Mouse (Mus musculus) left cerebral cortex, postnatal 4 days (tissue): ENCODE data around the gene Rarres2. TPM values are rescaled to one million over a fixed set of nuclear protein-coding genes. Genes with fewer than 3 reads are reported as not detected.
A peak's percentile ranks its signal among the peaks of the same experiment; 100 is the strongest.
"Not testable (repeated sequence)": the region's sequence is repeated elsewhere in the genome, so short reads cannot be mapped to it uniquely, and the experiment has no call there.

Experiments used
- DNase-seq: peaks from one replicate; pipeline ENCODE4 v3.0.0-alpha.2; 2022
- intact Hi-C: fragments of 180-260 bp; cut with DNase I; formaldehyde crosslinking; loops from one replicate; pipeline ENCODE4 v1.15.1; 2025
- total RNA-seq, 2 experiments: library from RNA; stranded (reverse); gene quantifications; 2 replicates each; pipeline ENCODE4 v1.2.3; 2021

Gene Rarres2
- total RNA-seq, 2 experiments from 2014 or later = 6.9 to 7.0 TPM

DNA sequence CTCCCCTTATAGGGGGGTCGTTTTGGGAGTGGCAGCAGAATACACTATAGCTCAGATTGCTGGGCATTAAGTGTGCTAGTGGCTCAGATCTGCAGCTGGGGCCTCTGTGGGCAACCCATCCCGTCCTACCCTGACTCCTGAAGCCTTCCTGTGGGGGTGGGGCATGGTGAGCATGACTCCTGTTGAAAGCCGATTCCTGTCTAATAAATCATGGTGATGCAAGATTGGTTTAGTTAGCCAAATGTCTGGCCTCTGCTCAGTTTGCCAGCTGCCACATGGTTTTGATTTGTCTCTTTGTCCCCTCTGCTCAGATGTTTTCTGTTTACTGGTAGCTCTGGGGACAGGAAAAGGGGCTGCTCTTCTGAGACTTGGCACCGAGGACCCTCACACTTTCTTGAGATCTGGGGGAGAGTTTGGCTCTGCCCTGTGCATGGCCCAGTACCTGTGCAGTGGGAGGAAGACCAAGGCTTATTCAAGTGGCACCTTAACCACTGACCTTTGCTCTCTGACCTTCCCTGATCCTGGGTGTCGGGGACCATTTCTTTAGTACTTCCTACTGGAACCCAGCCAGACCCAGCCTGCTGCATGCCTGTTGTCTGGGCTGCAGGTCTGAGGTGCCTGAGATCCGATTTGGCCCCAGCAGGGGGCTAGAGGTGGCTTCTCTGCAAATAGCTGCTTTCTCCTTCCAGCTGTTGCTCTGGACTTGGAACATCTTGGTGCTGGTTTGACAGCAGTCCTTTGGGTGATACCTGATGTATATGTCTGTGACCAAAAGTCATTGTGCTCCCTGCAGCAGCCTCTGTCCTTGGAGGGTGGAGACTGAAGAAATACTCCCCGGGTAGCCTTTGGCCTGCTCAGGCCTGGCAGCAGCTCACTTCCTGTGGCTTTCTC, 30.8 kb downstream of the Rarres2 start:
- no peak for DNase-seq
- intact Hi-C loops = loop anchor here (5.0 kb wide), 1 partner anchor 365 kb away; no protein-coding TSS in a partner anchor

DNA sequence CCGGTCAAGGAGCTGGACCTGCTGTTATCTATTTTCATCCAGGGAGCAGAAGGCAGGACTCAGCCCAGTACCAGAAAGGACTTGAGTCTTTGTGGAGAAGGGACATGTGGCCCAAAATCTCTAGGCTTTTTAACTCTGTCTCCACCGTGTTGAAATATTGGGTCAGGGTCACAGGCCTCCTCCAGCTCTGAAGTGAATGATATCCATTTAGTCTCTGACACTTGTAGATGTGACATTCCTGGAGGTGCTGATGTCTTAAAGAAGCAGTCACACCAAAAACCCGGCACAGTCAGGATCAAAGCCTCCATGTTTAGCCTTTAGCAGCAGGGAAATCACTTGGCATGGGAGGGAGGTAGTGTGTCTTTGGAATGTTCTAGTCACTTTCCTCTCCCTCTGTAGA, 31.9 kb downstream of the Rarres2 start:
- intact Hi-C loops = loop anchor here (5.0 kb wide), 1 partner anchor 363 kb away; no protein-coding TSS in a partner anchor

DNA sequence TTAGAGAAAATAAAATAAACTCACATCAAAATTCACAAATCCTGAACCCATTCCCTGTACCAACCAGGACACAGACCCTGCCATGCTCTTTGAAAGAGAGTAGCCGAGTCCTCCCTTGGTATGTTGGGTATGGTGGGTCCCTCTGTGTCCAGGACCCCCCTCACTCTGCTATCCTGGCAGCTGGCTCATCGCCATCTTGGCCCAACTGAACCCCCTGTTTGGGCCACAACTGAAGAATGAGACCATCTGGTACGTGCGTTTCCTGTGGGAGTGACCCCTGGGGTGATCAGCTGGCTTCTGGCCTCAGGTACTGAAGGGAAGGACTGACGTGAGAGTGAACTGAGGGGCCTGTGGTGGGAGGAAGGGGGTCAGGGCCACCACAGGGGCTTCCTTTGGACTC, 32.7 kb downstream of the Rarres2 start:
- intact Hi-C loops = loop anchor here (5.0 kb wide), 1 partner anchor 363 kb away; no protein-coding TSS in a partner anchor
- peak; percentile 25 for DNase-seq

More for the DNA sequence above, 31.9 kb downstream of the Rarres2 start:
- DNase-seq = no peak

DNA sequence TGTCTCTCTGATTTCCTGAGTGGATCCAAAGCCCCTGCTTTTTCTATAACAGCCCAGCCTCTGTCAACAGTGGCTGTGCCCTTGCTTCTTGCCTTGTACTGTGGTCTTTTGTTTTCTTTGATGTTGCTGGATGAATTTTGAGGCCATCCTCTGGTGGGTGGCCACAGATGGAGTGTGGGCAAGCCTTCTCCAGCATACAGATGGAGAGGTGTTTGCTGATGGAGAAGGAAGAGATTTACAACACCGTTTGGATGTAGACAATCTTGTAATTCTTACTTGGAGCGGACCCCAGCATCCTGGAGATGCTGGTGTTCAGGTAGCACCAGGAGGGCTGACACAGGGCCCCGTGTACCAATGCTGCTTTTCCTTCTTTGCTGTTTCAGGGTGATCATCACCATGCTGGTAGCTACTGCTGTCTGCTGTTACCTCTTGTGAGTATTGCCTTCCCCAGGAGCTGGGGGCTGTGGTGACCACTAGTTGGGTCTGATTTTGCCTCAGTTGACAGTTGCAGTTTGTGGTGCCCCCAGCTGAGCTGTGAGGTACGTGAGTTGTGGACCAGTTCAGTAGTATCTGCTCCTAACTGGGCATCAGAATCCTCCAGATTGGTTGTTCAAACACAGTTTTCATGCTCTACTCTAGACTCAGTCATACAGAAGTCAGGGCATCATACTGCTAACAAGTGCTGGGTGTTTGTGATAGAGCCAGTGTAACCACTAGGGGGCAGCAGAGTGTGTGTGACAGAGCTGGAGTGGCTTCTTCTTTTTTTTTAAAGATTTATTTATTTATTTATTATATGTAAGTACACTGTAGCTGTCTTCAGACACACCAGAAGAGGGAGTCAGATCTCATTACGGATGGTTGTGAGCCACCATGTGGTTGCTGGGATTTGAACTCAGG, 33.5 kb downstream of the Rarres2 start:
- DNase-seq = peak; percentile 82
- intact Hi-C loops = no loop called here

DNA sequence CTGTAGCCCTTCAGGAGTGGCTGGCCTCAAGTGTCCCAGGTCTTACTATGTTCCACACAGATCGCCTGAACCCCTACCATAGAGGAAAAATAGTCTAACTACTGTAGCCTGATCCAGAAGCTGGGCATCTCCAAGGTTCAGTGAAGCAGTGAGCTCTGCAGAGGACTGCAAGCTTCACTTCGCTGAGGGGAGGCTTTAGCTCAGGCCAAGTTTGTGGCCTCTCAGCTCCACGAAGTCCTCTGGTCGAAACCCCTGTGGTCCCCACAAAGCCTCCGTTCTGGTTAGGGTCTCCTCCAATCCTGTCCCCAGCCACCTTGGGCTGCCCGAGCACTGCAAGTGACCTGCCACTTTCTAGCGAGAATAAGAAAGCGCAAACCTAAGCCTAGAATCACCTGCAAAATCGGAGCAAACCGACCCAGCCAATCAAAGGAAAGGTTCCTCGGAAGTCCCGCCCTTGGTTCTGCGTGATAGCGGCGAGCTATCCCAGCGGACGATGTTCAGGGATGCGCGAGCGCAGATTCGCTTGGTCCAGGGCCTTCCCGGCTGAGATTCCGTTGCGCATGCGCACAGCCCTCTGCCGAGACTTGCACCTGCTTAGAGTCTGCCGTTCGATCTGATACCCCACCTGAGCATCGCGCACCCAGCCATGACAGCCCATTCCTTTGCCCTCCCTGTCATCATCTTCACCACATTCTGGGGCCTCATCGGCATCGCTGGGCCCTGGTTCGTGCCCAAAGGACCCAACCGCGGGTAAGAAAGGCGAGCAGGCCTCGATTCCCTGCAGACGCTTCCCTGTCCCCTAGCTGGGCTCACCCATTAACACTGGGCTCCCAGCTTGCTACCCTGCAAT, 35.3 kb downstream of the Rarres2 start, which contains the start of gene Atp6v0e2:
Gene Atp6v0e2, plus strand, starts transcription at position 511 of the 850 bp plus-strand sequence.
- peak; percentile 94 for DNase-seq
- intact Hi-C loops = no loop called here

DNA sequence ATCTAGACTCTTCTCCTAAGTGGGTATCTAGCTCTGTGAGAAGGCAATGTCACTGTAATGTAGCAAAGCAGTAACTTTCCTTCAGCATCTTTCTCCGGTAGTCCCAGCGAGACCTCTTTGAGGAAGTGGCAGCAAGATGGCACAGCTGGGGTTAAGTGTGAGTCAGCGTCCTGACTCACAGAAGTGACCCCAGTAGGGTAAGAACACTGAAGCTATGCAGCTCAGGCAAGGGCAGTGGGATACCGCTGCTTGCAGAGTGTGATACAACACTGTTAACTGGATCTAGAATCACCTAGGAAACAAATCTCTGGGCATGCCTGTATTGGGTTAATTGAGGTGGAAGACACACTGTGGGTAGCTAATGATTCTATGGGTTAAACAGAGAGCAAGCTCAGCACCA, 36.5 kb downstream of the Rarres2 start:
- intact Hi-C loops = no loop called here
- DNase-seq = no peak

DNA sequence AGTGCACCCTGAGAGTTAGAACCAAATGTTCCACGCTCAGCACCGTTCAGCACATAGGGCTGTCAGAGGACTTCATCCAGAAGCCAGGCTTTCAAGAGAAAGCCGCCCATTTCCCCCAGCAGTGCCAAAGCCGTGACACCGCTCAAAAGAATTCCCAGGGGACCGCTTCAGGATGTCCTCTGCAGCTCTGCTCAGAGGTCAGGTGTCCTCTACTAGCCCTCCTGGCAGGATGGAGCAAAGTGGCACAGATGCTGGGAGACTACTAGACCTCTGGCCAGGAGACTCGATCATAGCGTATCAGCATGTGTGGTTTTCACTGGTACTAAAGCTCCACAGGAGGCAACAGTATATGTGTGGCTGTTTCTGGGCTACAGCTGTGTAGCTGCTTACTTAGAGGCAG, 37.7 kb downstream of the Rarres2 start:
- intact Hi-C loops = no loop called here
- no peak for DNase-seq

DNA sequence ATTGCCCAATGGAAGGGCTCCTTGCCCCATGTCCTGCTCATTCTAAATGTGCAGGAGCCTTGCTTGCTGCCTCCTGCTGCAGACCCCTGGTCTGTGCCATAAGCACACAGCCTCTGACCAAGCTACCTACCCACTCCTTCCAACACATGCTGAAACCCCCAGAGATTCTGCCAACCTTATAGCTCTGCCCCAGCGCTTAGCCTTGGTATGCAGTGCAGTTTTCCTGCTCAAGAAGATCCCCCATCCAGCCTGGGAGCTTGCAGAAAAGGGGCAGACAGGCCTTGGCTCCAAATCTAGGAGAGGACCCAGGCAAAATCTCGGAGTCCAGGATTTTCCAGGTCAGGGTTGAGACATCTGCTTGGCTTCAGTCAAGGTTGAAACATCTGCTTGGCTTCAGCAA, 39.1 kb downstream of the Rarres2 start:
- DNase-seq = no peak
- intact Hi-C loops = no loop called here

DNA sequence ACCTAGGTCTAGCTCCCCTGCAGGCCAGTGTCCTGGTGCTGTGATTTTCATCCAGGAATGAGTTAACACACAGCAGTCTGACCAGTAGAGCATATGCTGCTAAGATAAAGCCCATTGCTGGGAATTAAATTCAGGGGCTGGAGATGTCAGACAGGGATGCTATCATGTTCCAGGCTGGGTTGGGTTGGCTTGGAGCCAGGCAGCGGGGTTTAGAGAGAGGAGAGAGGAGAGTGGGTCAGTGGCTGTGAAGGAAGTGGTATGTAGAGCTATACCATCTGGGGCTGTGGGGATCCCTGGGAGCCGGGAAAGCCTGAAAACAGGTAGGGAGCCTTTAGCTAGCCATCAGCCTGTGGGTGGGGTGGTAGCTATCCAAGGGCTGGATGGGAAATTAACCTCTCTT, 41.7 kb downstream of the Rarres2 start:
- intact Hi-C loops = no loop called here

DNA sequence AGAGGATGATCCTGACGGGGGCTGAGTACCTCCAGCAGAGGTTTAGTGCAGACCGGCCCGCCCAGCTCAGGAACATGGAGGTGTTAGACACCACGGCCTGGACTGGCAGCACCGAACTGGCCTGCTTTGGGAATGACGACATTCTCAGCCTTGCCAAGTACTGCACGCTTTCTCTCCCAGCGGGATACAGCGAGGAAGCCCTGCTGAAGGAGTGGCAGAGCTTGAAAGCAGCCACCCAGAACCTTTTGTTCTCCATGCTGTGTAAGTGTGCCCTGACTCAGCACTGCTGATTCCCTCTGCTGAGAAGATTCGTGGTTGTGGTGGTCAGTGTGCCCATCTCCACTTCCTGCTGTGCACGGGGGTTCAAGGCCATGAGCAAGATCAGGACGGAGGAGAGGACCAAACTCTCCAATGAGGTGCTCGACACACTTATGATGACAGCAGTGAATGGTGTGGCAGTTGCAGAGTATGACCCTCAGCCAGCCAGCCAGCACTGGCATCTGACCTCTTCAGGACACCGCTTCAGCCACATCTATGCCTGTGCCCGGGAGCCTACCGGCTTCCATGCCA, 42.6 kb downstream of the Rarres2 start:
- intact Hi-C loops = no loop called here
- DNase-seq = no peak

More for the DNA sequence above, 41.7 kb downstream of the Rarres2 start:
- peak; percentile 26 for DNase-seq

DNA sequence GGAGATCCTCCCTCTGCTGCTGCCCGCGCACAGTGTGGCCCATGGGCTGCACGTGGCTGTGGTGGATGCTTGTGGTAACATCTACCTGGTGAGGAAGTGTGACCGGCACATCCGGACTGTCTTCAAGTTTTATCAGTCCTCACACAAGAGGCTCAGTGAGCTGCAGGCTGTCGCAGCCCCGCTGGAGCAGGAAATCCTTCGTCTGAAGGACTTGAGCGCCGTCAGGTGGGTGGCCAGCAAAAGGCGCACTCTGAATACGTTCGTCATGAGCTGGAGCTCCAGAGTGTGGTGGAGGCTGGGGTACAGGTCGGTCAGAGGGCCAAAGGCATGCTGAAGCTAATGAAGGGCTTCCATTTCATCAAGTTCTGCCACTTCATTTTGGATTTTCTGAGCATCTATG, 43.3 kb downstream of the Rarres2 start:
- intact Hi-C loops = no loop called here

DNA sequence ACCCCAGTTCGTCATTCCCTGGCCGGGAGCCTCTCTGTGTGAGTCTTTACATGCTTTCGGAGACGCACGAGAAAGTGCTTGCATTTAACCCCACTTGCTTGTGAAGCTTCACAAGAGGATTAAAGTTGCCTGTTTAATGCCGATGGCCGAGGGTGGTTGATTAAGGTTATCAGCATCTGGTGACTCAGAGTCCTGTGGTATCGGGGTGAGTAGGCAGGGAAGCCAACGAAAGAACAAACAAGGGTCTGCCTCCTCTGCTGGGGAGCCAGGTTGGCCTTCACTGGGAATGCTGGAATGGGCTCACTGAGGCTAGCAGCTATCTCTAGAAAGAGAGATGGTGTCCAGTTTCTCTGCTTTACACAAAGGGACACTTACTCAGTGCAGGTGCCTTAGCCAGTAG, 44.7 kb downstream of the Rarres2 start:
- DNase-seq = no peak
- intact Hi-C loops = no loop called here

More for the DNA sequence above, 43.3 kb downstream of the Rarres2 start:
- no peak for DNase-seq

DNA sequence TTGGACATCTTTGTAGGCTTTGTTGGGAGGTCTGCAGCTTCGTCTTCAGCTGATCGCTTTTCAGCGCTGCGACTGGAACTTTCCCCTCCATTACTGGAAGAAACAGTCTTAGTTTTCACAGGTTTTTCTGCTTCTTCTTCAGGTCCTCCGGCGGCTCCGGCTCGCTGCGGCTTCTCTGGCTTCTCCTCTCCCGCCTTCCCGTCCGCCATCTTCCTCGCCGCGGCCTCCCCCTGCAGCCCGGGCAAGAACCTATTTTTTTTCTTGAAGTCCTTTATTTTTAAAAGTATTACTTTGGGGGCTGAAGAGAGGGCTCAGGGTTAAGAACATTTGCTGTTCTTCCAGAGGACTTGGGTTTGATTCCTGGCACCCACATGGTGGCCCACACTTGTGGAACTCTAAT, 47.7 kb downstream of the Rarres2 start:
- DNase-seq = not testable (repeated sequence)

More for the DNA sequence above, 47.7 kb downstream of the Rarres2 start:
- intact Hi-C loops = not testable (repeated sequence)

Other genes with a start within 250 kb of the Rarres2 start
- 10 to 100 TPM; 53.5 to 62.2 TPM for gene Krba1, start 177.2 kb downstream of the Rarres2 start, total RNA-seq
- 10 to 100 TPM; 27.7 to 29.6 TPM for gene Zfp467, start 127.0 kb downstream of the Rarres2 start, total RNA-seq
- gene Sspo, start 124.6 kb downstream of the Rarres2 start, total RNA-seq = under 1 TPM; 0.08 TPM
- gene Atp6v0e2, start 35.2 kb downstream of the Rarres2 start, total RNA-seq = 100 to 1,000 TPM; 254 to 288 TPM
- 10 to 100 TPM; 28.8 to 35.0 TPM for gene Lrrc61, start 18.0 kb downstream of the Rarres2 start, total RNA-seq
- not detected for gene Gm45021, start 16.8 kb upstream of the Rarres2 start, total RNA-seq
- gene Repin1, start 21.1 kb upstream of the Rarres2 start, total RNA-seq = 10 to 100 TPM; 27.1 to 28.6 TPM
- gene Gm44965, start 21.2 kb upstream of the Rarres2 start, total RNA-seq = not detected
- 10 to 100 TPM in 1 of 2 experiments, 1 to 10 TPM in 1; 9.8 to 10.5 TPM for gene Zfp775, start 29.3 kb upstream of the Rarres2 start, total RNA-seq
- 10 to 100 TPM; 14.1 to 15.1 TPM for gene AI854703, start 54.0 kb upstream of the Rarres2 start, total RNA-seq
- gene Gimap8, start 74.4 kb upstream of the Rarres2 start, total RNA-seq = 1 to 10 TPM; 1.2 to 1.6 TPM
- gene Gimap9, start 103.3 kb upstream of the Rarres2 start, total RNA-seq = 1 to 10 TPM; 1.1 to 1.3 TPM
- gene Gimap4, start 111.8 kb upstream of the Rarres2 start, total RNA-seq = 1 to 10 TPM in 1 of 2 experiments, under 1 TPM in 1; 0.77 to 1.4 TPM
- gene Gimap6, start 135.4 kb upstream of the Rarres2 start, total RNA-seq = 1 to 10 TPM; 6.0 to 6.3 TPM
- gene Gm28053, start 145.8 kb upstream of the Rarres2 start, total RNA-seq = not detected
- gene Gimap7, start 145.8 kb upstream of the Rarres2 start, total RNA-seq = not detected
- gene Gimap1, start 166.3 kb upstream of the Rarres2 start, total RNA-seq = 1 to 10 TPM; 2.7 to 3.5 TPM
- gene Gimap5, start 173.4 kb upstream of the Rarres2 start, total RNA-seq = 1 to 10 TPM; 1.4 to 1.5 TPM
- not detected for gene Gimap3, start 198.1 kb upstream of the Rarres2 start, total RNA-seq